Mouse (Mus musculus): Measurements from ENCODE around the gene Ppil1.
"Not testable (repeated sequence)": the region's sequence is repeated elsewhere in the genome, so short reads cannot be mapped to it uniquely, and the experiment has no call there.

Gene Ppil1

GRCm38 (mm10) chr17:29281541-29281940 is 17.6 kb upstream of the Ppil1 start:
- no peak for DNase-seq (ENCODE audit: extremely low read depth, low read depth)

GRCm38 (mm10) chr17:29280422-29280821 is 16.4 kb upstream of the Ppil1 start:
- DNase-seq (ENCODE audit: extremely low read depth, low read depth), result no peak

- DNase-seq (ENCODE audit: extremely low read depth, low read depth), result no peak
Observed at GRCm38 (mm10) chr17:29273889-29274288, 9.9 kb upstream of the Ppil1 start.

- DNase-seq (ENCODE audit: extremely low read depth, low read depth), result no peak
Observed at GRCm38 (mm10) chr17:29273156-29273555, 9.2 kb upstream of the Ppil1 start.

- no peak for DNase-seq (ENCODE audit: extremely low read depth, low read depth)
Observed at GRCm38 (mm10) chr17:29270148-29270698, 6.2 kb upstream of the Ppil1 start.

- DNase-seq (ENCODE audit: extremely low read depth, low read depth), result no peak
Observed at GRCm38 (mm10) chr17:29269349-29269706, 5.3 kb upstream of the Ppil1 start.

- DNase-seq (ENCODE audit: extremely low read depth, low read depth), result peak; percentile 87
Observed at GRCm38 (mm10) chr17:29268682-29269348, 4.8 kb upstream of the Ppil1 start, which contains the start of gene BC004004. Gene BC004004, plus strand, starts transcription at chr17:29268788.

GRCm38 (mm10) chr17:29267931-29268681 is 4.1 kb upstream of the Ppil1 start:
- DNase-seq (ENCODE audit: extremely low read depth, low read depth), result no peak

GRCm38 (mm10) chr17:29267040-29267439 is 3.1 kb upstream of the Ppil1 start:
- not testable (repeated sequence) for DNase-seq (ENCODE audit: extremely low read depth, low read depth)

GRCm38 (mm10) chr17:29264760-29265159 is 774 bp upstream of the Ppil1 start:
- no peak for DNase-seq (ENCODE audit: extremely low read depth, low read depth)

- no peak for DNase-seq (ENCODE audit: extremely low read depth, low read depth)
Observed at GRCm38 (mm10) chr17:29263417-29263816, 569 bp downstream of the Ppil1 start.

GRCm38 (mm10) chr17:29262259-29262649 is 1.7 kb downstream of the Ppil1 start:
- no peak for DNase-seq (ENCODE audit: extremely low read depth, low read depth)

- no peak for DNase-seq (ENCODE audit: extremely low read depth, low read depth)
Observed at GRCm38 (mm10) chr17:29261603-29262258, 2.3 kb downstream of the Ppil1 start.

- DNase-seq (ENCODE audit: extremely low read depth, low read depth), result no peak
Observed at GRCm38 (mm10) chr17:29260501-29260900, 3.5 kb downstream of the Ppil1 start.

- DNase-seq (ENCODE audit: extremely low read depth, low read depth), result no peak
Observed at GRCm38 (mm10) chr17:29259489-29259888, 4.5 kb downstream of the Ppil1 start.

- DNase-seq (ENCODE audit: extremely low read depth, low read depth), result no peak
Observed at GRCm38 (mm10) chr17:29258921-29259320, 5.1 kb downstream of the Ppil1 start.

GRCm38 (mm10) chr17:29258025-29258558 is 5.9 kb downstream of the Ppil1 start:
- no peak for DNase-seq (ENCODE audit: extremely low read depth, low read depth)

GRCm38 (mm10) chr17:29257001-29257511 is 6.9 kb downstream of the Ppil1 start:
- DNase-seq (ENCODE audit: extremely low read depth, low read depth), result no peak

- no peak for DNase-seq (ENCODE audit: extremely low read depth, low read depth)
Observed at GRCm38 (mm10) chr17:29256507-29256906, 7.5 kb downstream of the Ppil1 start.

- not testable (repeated sequence) for DNase-seq (ENCODE audit: extremely low read depth, low read depth)
Observed at GRCm38 (mm10) chr17:29254784-29255183, 9.2 kb downstream of the Ppil1 start.

- no peak for DNase-seq (ENCODE audit: extremely low read depth, low read depth)
Observed at GRCm38 (mm10) chr17:29253684-29254083, 10.3 kb downstream of the Ppil1 start.

- DNase-seq (ENCODE audit: extremely low read depth, low read depth), result no peak
Observed at GRCm38 (mm10) chr17:29253236-29253635, 10.8 kb downstream of the Ppil1 start.

All from MEL-GATA-1-ER (cell line).